Mouse (Mus musculus) hindbrain, postnatal 0 days (tissue): ENCODE results near the gene Ifi47. TPM values are rescaled to one million over a fixed set of nuclear protein-coding genes. Genes with fewer than 3 reads are reported as not detected.

Source experiments
- ATAC-seq: fragments of 200-750 bp; cut with Nextera tagmentation; 2 replicates; pipeline ENCODE4 v1.8.0; 2017; ENCODE audit warnings: mild to moderate bottlenecking, moderate TSS enrichment, moderate library complexity
- DNase-seq: peaks from one replicate; pipeline ENCODE4 v3.0.0-alpha.2; 2015; ENCODE audit warnings: low spot score
- H3K27ac ChIP-seq: fragments of 300-500 bp; sonication (generic); 2 replicates; pipeline ENCODE4 v1.5.1; 2014; ENCODE audit warnings: mild to moderate bottlenecking
- H3K27me3 ChIP-seq: fragments of 300-500 bp; sonication (generic); 2 replicates; pipeline ENCODE4 v1.6.1; 2014; ENCODE audit warnings: low read length, mixed read lengths; ENCODE audit not compliant: insufficient read depth
- H3K36me3 ChIP-seq: fragments of 300-500 bp; sonication (generic); 2 replicates; pipeline ENCODE4 v1.6.1; 2014; ENCODE audit warnings: low read length, mixed read lengths; ENCODE audit not compliant: insufficient read depth
- H3K4me1 ChIP-seq: fragments of 300-500 bp; sonication (generic); 2 replicates; pipeline ENCODE4 v1.6.1; 2014; ENCODE audit warnings: antibody characterized with exemption, low read length, mixed read lengths; ENCODE audit not compliant: insufficient read depth
- H3K4me2 ChIP-seq: fragments of 300-500 bp; sonication (generic); 2 replicates; pipeline ENCODE4 v1.6.1; 2014; ENCODE audit warnings: low read depth, mild to moderate bottlenecking, low read length, moderate library complexity, mixed read lengths
- H3K4me3 ChIP-seq: fragments of 300-500 bp; sonication (generic); 2 replicates; pipeline ENCODE4 v1.5.1; 2014; ENCODE audit warnings: low read length
- H3K9ac ChIP-seq: fragments of 300-500 bp; sonication (generic); replicated peaks from 2 replicates; pipeline ENCODE4 v1.6.1; 2014; ENCODE audit warnings: mild to moderate bottlenecking, low read length, moderate library complexity, mixed read lengths
- H3K9me3 ChIP-seq: fragments of 300-500 bp; sonication (generic); 2 replicates; pipeline ENCODE4 v1.6.1; 2016; ENCODE audit warnings: low read length, mixed read lengths
- CTCF ChIP-seq: IDR thresholded peaks from 2 replicates; pipeline ENCODE4 v1.5.1; 2016; ENCODE audit warnings: antibody characterized with exemption, control low read depth, low read depth
- WGBS: fragments of 180-500 bp; shearing (Covaris S2); extraction: QIAGEN DNeasy Blood & Tissue Kit; methylation state at CpG from one replicate; pipeline ENCODE4 v1.1.7; 2014; 5-methylcytosine and 5-hydroxymethylcytosine counted together
- polyA plus RNA-seq: library from polyadenylated mRNA; unstranded; fragments of >200 nt; fragmentation: Nextera tagmentation; extraction: Ambion mirVana; gene quantifications from 2 replicates; pipeline ENCODE4 v1.2.1, GENCODE M21; 2015
- total RNA-seq: library from RNA; depleted of rRNA; stranded (reverse); fragments of >200 nt; gene quantifications from 2 replicates; pipeline ENCODE4 v1.2.3, GENCODE M21; 2014

The Ifi47 gene
- total and polyA plus RNA-seq, 2 experiments from 2014 or later: 0.68 to 1.2 TPM

DNA sequence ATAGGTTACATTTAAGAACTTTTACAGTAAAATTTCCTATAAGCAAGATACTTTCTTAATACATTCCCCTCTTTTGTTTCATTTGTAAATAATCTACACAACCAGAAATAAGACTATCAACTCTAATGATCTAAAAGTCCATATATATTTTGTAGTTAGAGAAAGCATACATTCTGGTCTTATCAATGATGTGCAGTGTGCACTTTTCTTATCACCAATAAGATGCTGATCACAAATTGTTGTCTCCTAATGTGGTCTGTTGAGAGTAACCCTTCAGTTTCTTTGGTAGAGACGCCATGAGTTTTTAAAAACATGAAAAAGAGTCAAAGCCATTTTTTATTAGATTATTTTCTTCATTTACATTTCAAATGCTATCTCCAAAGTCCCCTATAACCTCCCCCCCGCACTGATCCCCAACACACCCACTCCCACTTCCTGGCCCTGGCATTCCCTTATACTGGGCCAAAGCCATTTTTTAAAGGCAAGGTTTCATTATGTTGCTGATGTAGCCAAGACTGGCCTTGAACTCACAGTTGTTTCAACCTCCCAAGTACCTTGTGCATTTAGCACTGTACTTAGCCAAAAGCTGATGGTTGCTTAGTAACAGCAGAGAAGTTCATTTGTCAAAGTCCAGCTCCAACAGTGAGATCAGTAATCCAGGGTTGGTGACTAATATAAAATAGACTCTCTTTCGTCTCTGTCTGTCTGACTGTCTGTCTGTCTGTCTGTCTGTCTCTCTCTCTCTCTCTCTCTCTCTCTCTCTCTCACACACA is 13.5 kb downstream of the Ifi47 start:
- Histone ChIP-seq H3K4me1 (no peaks in the 10 kb centered on the region), H3K36me3 (no peaks in the 10 kb centered on the region), H3K9ac (no peak overlapping the region), H3K4me2 (no peak overlapping the region), H3K4me3 (no peak overlapping the region), H3K9me3 (no peaks in the 10 kb centered on the region), H3K27ac (no peak overlapping the region), H3K27me3 (no peaks in the 10 kb centered on the region)
- ATAC-seq (no peak), DNase-seq (no peak)
- WGBS: 81% methylated on average over 3 of the region's 3 CpGs
- TF ChIP-seq CTCF: no peak

DNA sequence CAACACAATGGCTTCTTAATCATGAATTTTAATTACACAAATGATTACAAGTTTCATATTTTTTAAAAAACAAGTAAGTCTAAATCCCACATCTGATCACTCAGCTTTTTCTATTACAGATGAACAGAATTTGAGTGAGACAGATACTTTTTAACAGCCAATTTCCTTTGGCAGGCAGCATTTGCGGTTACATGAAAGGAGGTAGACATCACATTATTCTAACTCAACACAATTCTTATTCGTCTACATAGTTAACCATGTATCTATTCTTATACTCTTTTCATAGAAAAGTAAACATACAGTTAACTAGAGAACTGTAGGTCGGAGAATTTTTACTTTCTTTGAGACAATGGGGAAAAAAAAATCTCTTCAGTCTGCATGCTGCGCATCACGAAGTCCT is 14.2 kb downstream of the Ifi47 start:
- no peak for ATAC-seq
- WGBS: 89% methylated on average over 5 of the region's 5 CpGs

DNA sequence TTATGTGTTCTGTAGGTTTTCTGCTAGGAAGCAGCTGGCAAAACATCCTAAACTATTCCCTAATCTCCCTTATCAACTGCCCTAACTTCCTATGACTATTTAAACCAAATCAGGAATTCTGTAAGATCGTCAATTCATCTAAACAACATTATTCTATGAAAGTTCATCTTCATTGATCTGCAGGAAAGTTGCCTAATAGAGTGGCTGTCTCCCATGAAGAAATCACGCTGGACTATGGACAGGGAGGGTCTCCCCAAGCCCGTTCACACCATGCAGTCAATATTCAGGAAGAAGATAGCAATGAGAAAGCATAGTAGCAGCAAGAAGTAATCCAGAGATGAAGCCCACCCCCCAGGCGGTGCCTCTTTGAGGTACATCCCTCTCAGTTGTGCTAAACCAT is 14.8 kb downstream of the Ifi47 start:
- DNase-seq (no peak), ATAC-seq (no peak)
- Histone ChIP-seq H3K36me3 (no peaks in the 10 kb centered on the region), H3K27me3 (no peaks in the 10 kb centered on the region), H3K9me3 (no peaks in the 10 kb centered on the region), H3K4me3 (no peak overlapping the region), H3K9ac (no peak overlapping the region), H3K4me1 (no peaks in the 10 kb centered on the region), H3K4me2 (no peak overlapping the region), H3K27ac (no peak overlapping the region)
- WGBS: 86% methylated on average over 4 of the region's 4 CpGs
- no peak for TF ChIP-seq CTCF

More for the DNA sequence above, 14.2 kb downstream of the Ifi47 start:
- TF ChIP-seq CTCF: no peak
- no peak overlapping the region for H3K4me3 ChIP-seq
- no peak overlapping the region for H3K4me2 ChIP-seq
- H3K9ac ChIP-seq: no peak overlapping the region
- H3K27me3 ChIP-seq: no peaks in the 10 kb centered on the region
- no peak for DNase-seq
- no peaks in the 10 kb centered on the region for H3K4me1 ChIP-seq
- H3K27ac ChIP-seq: no peak overlapping the region
- H3K36me3 ChIP-seq: no peaks in the 10 kb centered on the region
- H3K9me3 ChIP-seq: no peaks in the 10 kb centered on the region

DNA sequence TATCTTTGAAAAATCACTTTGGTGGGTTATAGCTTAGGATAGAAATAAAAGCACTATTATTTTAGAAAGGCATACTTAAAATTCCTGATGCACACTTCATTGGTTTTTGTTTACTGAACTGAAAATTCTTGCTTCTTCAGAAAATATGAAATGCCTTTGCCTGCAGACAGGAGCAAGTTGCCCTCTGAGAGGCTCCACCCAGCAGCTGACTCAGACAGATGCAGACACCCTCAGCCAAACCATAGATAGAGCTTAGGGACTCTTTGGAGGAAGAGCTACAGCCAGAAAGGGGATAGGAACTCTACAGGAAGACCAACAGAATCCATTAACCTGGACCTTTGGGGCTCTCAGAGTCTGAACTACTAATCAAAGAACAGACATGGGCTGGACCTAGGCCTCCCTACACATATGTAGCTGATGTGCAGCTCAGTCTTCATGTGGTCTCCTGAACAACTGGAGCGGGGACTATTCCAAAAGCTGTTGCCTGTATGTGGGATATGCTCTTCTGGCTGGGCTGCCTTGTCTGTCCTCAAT is 15.7 kb downstream of the Ifi47 start:
- no peaks in the 10 kb centered on the region for H3K36me3 ChIP-seq
- no peak for TF ChIP-seq CTCF
- no peak overlapping the region for H3K9ac ChIP-seq
- WGBS: 100% methylated on average over 1 of the region's 1 CpGs
- no peaks in the 10 kb centered on the region for H3K9me3 ChIP-seq
- H3K4me2 ChIP-seq: no peak overlapping the region
- H3K4me3 ChIP-seq: no peak overlapping the region
- DNase-seq (no peak), ATAC-seq (no peak)
- no peak overlapping the region for H3K27ac ChIP-seq
- H3K4me1 ChIP-seq: no peaks in the 10 kb centered on the region
- H3K27me3 ChIP-seq: no peaks in the 10 kb centered on the region

DNA sequence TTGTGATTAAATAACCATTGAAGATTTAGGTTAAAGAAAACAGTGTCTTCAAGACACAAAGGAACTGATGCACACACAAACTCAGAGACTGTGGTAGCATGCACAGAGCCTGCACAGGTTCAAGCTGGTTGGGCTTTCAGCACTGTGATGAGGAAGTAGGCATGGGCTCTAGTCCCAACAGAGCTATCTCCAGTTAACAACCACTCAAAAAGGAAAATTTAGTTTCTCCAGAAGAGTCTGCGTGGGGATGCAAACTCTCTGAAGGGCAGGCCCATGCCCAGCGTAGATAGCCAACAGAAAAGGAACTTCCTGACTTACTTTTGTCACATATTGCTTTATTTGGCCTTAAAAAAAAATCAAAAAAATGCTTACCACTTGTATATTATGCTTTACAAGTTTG is 16.4 kb downstream of the Ifi47 start:
- Histone ChIP-seq H3K9ac (no peak overlapping the region), H3K9me3 (no peaks in the 10 kb centered on the region), H3K36me3 (no peaks in the 10 kb centered on the region), H3K4me3 (no peak overlapping the region), H3K4me1 (no peaks in the 10 kb centered on the region), H3K27me3 (no peaks in the 10 kb centered on the region), H3K4me2 (no peak overlapping the region), H3K27ac (no peak overlapping the region)
- TF ChIP-seq CTCF: no peak
- DNase-seq (no peak), ATAC-seq (no peak)
- WGBS: 92% methylated on average over 2 of the region's 2 CpGs

DNA sequence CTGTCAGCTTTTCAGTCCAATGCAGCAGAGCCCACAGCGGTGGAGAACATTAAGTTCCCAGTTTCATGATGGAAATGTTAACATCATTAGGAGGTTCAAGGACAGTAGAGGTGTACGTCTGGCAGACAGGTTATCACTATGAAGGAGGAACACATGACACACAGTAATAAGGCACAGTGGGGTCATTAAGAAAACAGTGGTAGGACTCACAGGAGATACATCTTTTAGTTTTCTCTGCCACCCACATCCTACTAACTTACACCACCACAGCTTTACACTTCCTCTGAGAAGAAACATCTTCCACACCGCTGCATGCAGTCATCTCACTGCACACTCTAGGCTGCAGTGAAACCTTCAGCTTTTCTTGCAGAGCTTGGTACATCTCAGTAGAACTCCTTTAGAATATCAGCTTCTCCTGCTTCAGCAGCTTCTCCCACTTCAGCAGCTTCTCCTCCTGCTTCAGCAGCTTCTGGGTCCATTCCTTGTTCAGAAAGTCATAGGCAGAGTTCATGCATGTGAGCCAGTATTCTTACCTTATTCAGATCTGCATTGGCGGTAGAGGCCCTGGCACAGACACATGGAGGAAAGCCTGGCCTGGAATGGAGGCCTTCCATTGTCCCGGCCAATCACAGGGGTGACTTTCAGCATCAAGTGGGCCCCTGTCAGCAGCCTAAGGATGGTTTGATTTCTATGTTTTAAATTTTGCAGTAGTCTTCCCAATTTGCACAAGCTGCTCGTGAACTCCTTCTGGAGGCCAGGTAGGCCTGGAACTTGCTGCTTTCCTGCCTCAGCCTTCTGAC is 17.7 kb downstream of the Ifi47 start:
- Histone ChIP-seq H3K4me1 (no peaks in the 10 kb centered on the region), H3K27me3 (no peaks in the 10 kb centered on the region), H3K9ac (no peak overlapping the region), H3K4me2 (no peak overlapping the region), H3K9me3 (no peaks in the 10 kb centered on the region), H3K27ac (no peak overlapping the region), H3K36me3 (no peaks in the 10 kb centered on the region), H3K4me3 (no peak overlapping the region)
- no peak for ATAC-seq
- 90% methylated on average over 6 of the region's 6 CpGs for WGBS
- no peak for TF ChIP-seq CTCF
- DNase-seq: no peak
